Mouse (Mus musculus) small intestine, adult 2 months (tissue): ENCODE data around the gene Map2. TPM values are rescaled to one million over a fixed set of nuclear protein-coding genes. Genes with fewer than 3 reads are reported as not detected.

Experiments used
- H3K27ac ChIP-seq: fragments of 200-500 bp; 2 replicates; pipeline ENCODE4 v1.5.1; 2012; ENCODE audit warnings: low read depth, low read length, control low read depth, inconsistent platforms; ENCODE audit not compliant: insufficient read depth
- H3K27me3 ChIP-seq: fragments of 200-500 bp; 2 replicates; pipeline ENCODE4 v1.6.1; 2012; ENCODE audit warnings: mild to moderate bottlenecking, moderate library complexity, low read length, inconsistent platforms; ENCODE audit not compliant: control insufficient read depth, insufficient read depth
- H3K36me3 ChIP-seq: fragments of 200-500 bp; 2 replicates; pipeline ENCODE4 v1.6.1; 2012; ENCODE audit warnings: mild to moderate bottlenecking, low read length, control low read depth, inconsistent platforms; ENCODE audit not compliant: control insufficient read depth, insufficient read depth
- H3K4me1 ChIP-seq: fragments of 200-500 bp; 2 replicates; pipeline ENCODE4 v1.6.1; 2012; ENCODE audit warnings: low read length, inconsistent platforms, mixed read lengths; ENCODE audit not compliant: control insufficient read depth, insufficient read depth, insufficient read length
- H3K4me3 ChIP-seq: fragments of 200-500 bp; 2 replicates; pipeline ENCODE4 v1.5.1; 2012; ENCODE audit warnings: low read depth, mild to moderate bottlenecking, control low read depth, inconsistent platforms, low read length, moderate library complexity
- CTCF ChIP-seq: fragments of 200-500 bp; IDR thresholded peaks from 2 replicates; pipeline ENCODE4 v1.5.1; 2012; ENCODE audit warnings: low read depth, mild to moderate bottlenecking, control low read depth, inconsistent platforms, low read length, moderate library complexity, mixed read lengths; ENCODE audit not compliant: insufficient replicate concordance, insufficient read length; ENCODE audit errors: extremely low read depth
- POLR2A ChIP-seq: fragments of 200-500 bp; IDR thresholded peaks from 2 replicates; pipeline ENCODE4 v1.6.1; 2012; ENCODE audit warnings: low read depth, mild to moderate bottlenecking, control low read depth, inconsistent platforms, low read length, moderate library complexity
- WGBS: fragments of 180-500 bp; shearing (Covaris S2); methylation state at CpG from one replicate; pipeline ENCODE4 v1.1.7; 2018; 5-methylcytosine and 5-hydroxymethylcytosine counted together
- polyA plus RNA-seq: library from polyadenylated mRNA; depleted of rRNA; stranded (reverse); fragments of >200 nt; gene quantifications from 2 replicates; pipeline ENCODE4 v1.2.3, GENCODE M21; 2012

Gene Map2
- polyA plus RNA-seq, 1 experiment, result 1.3 TPM

- H3K4me3 ChIP-seq, result no peak overlapping the region
- no peaks in the 10 kb centered on the region for H3K4me1 ChIP-seq
- WGBS, result 86% methylated on average over 2 of the region's 2 CpGs
- no peak overlapping the region for H3K27ac ChIP-seq
- no peaks in the 10 kb centered on the region for H3K36me3 ChIP-seq
- TF ChIP-seq POLR2A, result no peak
- no peak for TF ChIP-seq CTCF
- no peaks in the 10 kb centered on the region for H3K27me3 ChIP-seq
These were observed 267.8 kb downstream of the Map2 start for GRCm38 (mm10) chr1:66442922-66443321.

GRCm38 (mm10) chr1:66449471-66449870 lies 274.4 kb downstream of the Map2 start:
- no peak overlapping the region for H3K27ac ChIP-seq
- no peaks in the 10 kb centered on the region for H3K27me3 ChIP-seq
- WGBS, result 72% methylated on average over 2 of the region's 2 CpGs
- no peak overlapping the region for H3K4me3 ChIP-seq
- H3K36me3 ChIP-seq, result no peaks in the 10 kb centered on the region
- H3K4me1 ChIP-seq, result no peaks in the 10 kb centered on the region
- no peak for TF ChIP-seq CTCF
- no peak for TF ChIP-seq POLR2A

- no peak for TF ChIP-seq CTCF
- TF ChIP-seq POLR2A, result no peak
- Histone ChIP-seq H3K4me3 (no peak overlapping the region), H3K36me3 (no peaks in the 10 kb centered on the region), H3K27ac (no peak overlapping the region), H3K27me3 (no peaks in the 10 kb centered on the region), H3K4me1 (no peaks in the 10 kb centered on the region)
- 52% methylated on average over 2 of the region's 2 CpGs for WGBS
These were observed 281.5 kb downstream of the Map2 start for GRCm38 (mm10) chr1:66456580-66456979.

- Histone ChIP-seq H3K27me3 (no peaks in the 10 kb centered on the region), H3K4me3 (no peak overlapping the region), H3K4me1 (no peaks in the 10 kb centered on the region), H3K36me3 (no peaks in the 10 kb centered on the region), H3K27ac (no peak overlapping the region)
- WGBS, result 67% methylated on average over 3 of the region's 3 CpGs
- TF ChIP-seq CTCF, result no peak
- TF ChIP-seq POLR2A, result no peak
These were observed 282.7 kb downstream of the Map2 start for GRCm38 (mm10) chr1:66457747-66458146.

- no peak overlapping the region for H3K4me3 ChIP-seq
- 75% methylated on average over 3 of the region's 3 CpGs for WGBS
- TF ChIP-seq POLR2A (no peak), CTCF (no peak)
- no peaks in the 10 kb centered on the region for H3K36me3 ChIP-seq
- H3K4me1 ChIP-seq, result no peaks in the 10 kb centered on the region
- H3K27ac ChIP-seq, result no peak overlapping the region
- H3K27me3 ChIP-seq, result no peaks in the 10 kb centered on the region
These were observed 284.3 kb downstream of the Map2 start for GRCm38 (mm10) chr1:66459394-66459793.

- H3K4me3 ChIP-seq, result no peak overlapping the region
- H3K27ac ChIP-seq, result no peak overlapping the region
- H3K36me3 ChIP-seq, result no peaks in the 10 kb centered on the region
- WGBS, result 73% methylated on average over 4 of the region's 4 CpGs
- no peaks in the 10 kb centered on the region for H3K4me1 ChIP-seq
- TF ChIP-seq POLR2A (no peak), CTCF (no peak)
- no peaks in the 10 kb centered on the region for H3K27me3 ChIP-seq
These were observed 285.8 kb downstream of the Map2 start for GRCm38 (mm10) chr1:66460850-66461249.

- Histone ChIP-seq H3K27me3 (peaks cover 13% of the 10 kb centered on the region), H3K4me1 (no peaks in the 10 kb centered on the region), H3K36me3 (no peaks in the 10 kb centered on the region), H3K27ac (no peak within 1 kb of the TSS), H3K4me3 (0 out of 2 replicates have a peak within 1 kb of the TSS, but pooled peaks have one; percentile 8)
- 3% methylated on average over 73 of the region's 83 CpGs for WGBS
- TF ChIP-seq POLR2A (no peak), CTCF (no peak)
These were observed 293.0 kb downstream of the Map2 start, which contains the start of gene Unc80 for GRCm38 (mm10) chr1:66467821-66468703. TSS of gene Unc80 (plus strand) at chr1:66468367.
